Mouse (Mus musculus): ENCODE results near the gene Mmaa. TPM values are rescaled to one million over a fixed set of nuclear protein-coding genes. Genes with fewer than 3 reads are reported as not detected.

Gene Mmaa
- polyA plus RNA-seq, 1 experiment from 2014 or later = 7.2 TPM

- Histone ChIP-seq H3K27ac (ENCODE audit: low read depth, low read length) (no peak overlapping the region), H3K9ac (ENCODE audit: low read depth, low read length) (no peak overlapping the region), H3K36me3 (ENCODE audit: control insufficient read depth, insufficient read depth) (no peaks in the 10 kb centered on the region), H3K4me2 (replicated peaks; ENCODE audit: low read depth) (no peak overlapping the region), H3K4me3 (ENCODE audit: low read depth, low read length) (no peak overlapping the region), H3K27me3 (replicated peaks; ENCODE audit: control insufficient read depth, insufficient read depth, low read length) (no peaks in the 10 kb centered on the region), H3K9me3 (ENCODE audit: control insufficient read depth) (no peaks in the 10 kb centered on the region), H3K4me1 (replicated peaks; ENCODE audit: control insufficient read depth, insufficient read depth, low read length) (no peaks in the 10 kb centered on the region)
- no peak for TF ChIP-seq CTCF (IDR thresholded peaks at IDR 0.05; ENCODE audit: low read depth)
- 89% methylated on average over 9 of the region's 9 CpGs for WGBS
- no peak for ATAC-seq
Measured at GRCm38 (mm10) chr8:79224363-79224762, 70.4 kb downstream of the Mmaa start.

- TF ChIP-seq CTCF (IDR thresholded peaks at IDR 0.05; ENCODE audit: low read depth) = no peak
- no peak overlapping the region for H3K9ac ChIP-seq (ENCODE audit: low read depth, low read length)
- no peaks in the 10 kb centered on the region for H3K4me1 ChIP-seq (replicated peaks; ENCODE audit: control insufficient read depth, insufficient read depth, low read length)
- no peak overlapping the region for H3K4me3 ChIP-seq (ENCODE audit: low read depth, low read length)
- no peaks in the 10 kb centered on the region for H3K27me3 ChIP-seq (replicated peaks; ENCODE audit: control insufficient read depth, insufficient read depth, low read length)
- no peak overlapping the region for H3K4me2 ChIP-seq (replicated peaks; ENCODE audit: low read depth)
- WGBS = 66% methylated on average over 5 of the region's 5 CpGs
- ATAC-seq = no peak
- no peak overlapping the region for H3K27ac ChIP-seq (ENCODE audit: low read depth, low read length)
- H3K9me3 ChIP-seq (ENCODE audit: control insufficient read depth) = no peaks in the 10 kb centered on the region
- no peaks in the 10 kb centered on the region for H3K36me3 ChIP-seq (ENCODE audit: control insufficient read depth, insufficient read depth)
Measured at GRCm38 (mm10) chr8:79222752-79223141, 72.0 kb downstream of the Mmaa start.

GRCm38 (mm10) chr8:79222106-79222751, 72.5 kb downstream of the Mmaa start:
- no peaks in the 10 kb centered on the region for H3K4me1 ChIP-seq (replicated peaks; ENCODE audit: control insufficient read depth, insufficient read depth, low read length)
- WGBS = 59% methylated on average over 5 of the region's 5 CpGs
- H3K36me3 ChIP-seq (ENCODE audit: control insufficient read depth, insufficient read depth) = no peaks in the 10 kb centered on the region
- no peak overlapping the region for H3K4me2 ChIP-seq (replicated peaks; ENCODE audit: low read depth)
- no peak overlapping the region for H3K4me3 ChIP-seq (ENCODE audit: low read depth, low read length)
- TF ChIP-seq CTCF (IDR thresholded peaks at IDR 0.05; ENCODE audit: low read depth) = no peak
- no peak for ATAC-seq
- no peak overlapping the region for H3K9ac ChIP-seq (ENCODE audit: low read depth, low read length)
- no peaks in the 10 kb centered on the region for H3K27me3 ChIP-seq (replicated peaks; ENCODE audit: control insufficient read depth, insufficient read depth, low read length)
- no peaks in the 10 kb centered on the region for H3K9me3 ChIP-seq (ENCODE audit: control insufficient read depth)
- no peak overlapping the region for H3K27ac ChIP-seq (ENCODE audit: low read depth, low read length)

Other genes starting within 250 kb of the Mmaa start
- not detected in 2 replicates for gene 1700011L22Rik, start 46.4 kb downstream of the Mmaa start, polyA plus RNA-seq (2015; fragmentation: Nextera tagmentation; extraction: Ambion mirVana)
- 27.3 and 27.4 TPM in 2 replicates for gene Smad1, start 104.6 kb upstream of the Mmaa start, polyA plus RNA-seq (2015; fragmentation: Nextera tagmentation; extraction: Ambion mirVana)